Mouse (Mus musculus) midbrain, postnatal 0 days (tissue): ENCODE measurements around the gene Slc15a1. TPM values are rescaled to one million over a fixed set of nuclear protein-coding genes. Genes with fewer than 3 reads are reported as not detected.

Source experiments
- ATAC-seq: fragments of 200-750 bp; cut with Nextera tagmentation; 2 replicates; pipeline ENCODE4 v1.8.0; 2017; ENCODE audit warnings: moderate number of reproducible peaks, mild to moderate bottlenecking, moderate TSS enrichment, moderate library complexity; ENCODE audit not compliant: low FRiP score
- DNase-seq: peaks from one replicate; pipeline ENCODE4 v3.0.0-alpha.2; 2015; ENCODE audit warnings: low spot score
- H3K27ac ChIP-seq: fragments of 300-500 bp; sonication (generic); 2 replicates; pipeline ENCODE4 v1.5.1; 2014; ENCODE audit warnings: low read depth, mild to moderate bottlenecking, low read length, mixed read lengths
- H3K27me3 ChIP-seq: fragments of 300-500 bp; sonication (generic); 2 replicates; pipeline ENCODE4 v1.6.1; 2014; ENCODE audit warnings: low read length, control low read depth, mixed read lengths; ENCODE audit not compliant: insufficient read depth
- H3K36me3 ChIP-seq: fragments of 300-500 bp; sonication (generic); 2 replicates; pipeline ENCODE4 v1.6.1; 2014; ENCODE audit warnings: low read length, control low read depth, mixed read lengths; ENCODE audit not compliant: insufficient read depth
- H3K4me1 ChIP-seq: fragments of 300-500 bp; sonication (generic); 2 replicates; pipeline ENCODE4 v1.6.1; 2014; ENCODE audit warnings: mild to moderate bottlenecking, control low read depth, antibody characterized with exemption, low read length, mixed read lengths; ENCODE audit not compliant: insufficient read depth
- H3K4me2 ChIP-seq: fragments of 300-500 bp; sonication (generic); 2 replicates; pipeline ENCODE4 v1.6.1; 2014; ENCODE audit warnings: low read depth, mild to moderate bottlenecking, low read length, mixed read lengths; ENCODE audit not compliant: poor library complexity, severe bottlenecking
- H3K4me3 ChIP-seq: fragments of 300-500 bp; sonication (generic); 2 replicates; pipeline ENCODE4 v1.5.1; 2014; ENCODE audit warnings: low read depth, mild to moderate bottlenecking, low read length, moderate library complexity
- H3K9ac ChIP-seq: fragments of 300-500 bp; sonication (generic); replicated peaks from 2 replicates; pipeline ENCODE4 v1.6.1; 2014; ENCODE audit warnings: mild to moderate bottlenecking, low read length, moderate library complexity, mixed read lengths; ENCODE audit not compliant: poor library complexity, severe bottlenecking
- H3K9me3 ChIP-seq: fragments of 300-500 bp; sonication (generic); 2 replicates; pipeline ENCODE4 v1.6.1; 2016; ENCODE audit warnings: low read length, control low read depth
- CTCF ChIP-seq: IDR thresholded peaks from 2 replicates; pipeline ENCODE4 v1.5.1; 2016; ENCODE audit warnings: antibody characterized with exemption, mild to moderate bottlenecking
- WGBS: fragments of 180-500 bp; shearing (Covaris S2); extraction: QIAGEN DNeasy Blood & Tissue Kit; methylation state at CpG from one replicate; pipeline ENCODE4 v1.1.7; 2014; 5-methylcytosine and 5-hydroxymethylcytosine counted together
- polyA plus RNA-seq: library from polyadenylated mRNA; unstranded; fragments of >200 nt; fragmentation: Nextera tagmentation; extraction: Ambion mirVana; gene quantifications from 2 replicates; pipeline ENCODE4 v1.2.1, GENCODE M21; 2015
- total RNA-seq: library from RNA; depleted of rRNA; stranded (reverse); fragments of >200 nt; gene quantifications from 2 replicates; pipeline ENCODE4 v1.2.3, GENCODE M21; 2014

Slc15a1 gene
- total and polyA plus RNA-seq, 2 experiments from 2014 or later: 0.05 to 0.06 TPM

GRCm38 (mm10) chr14:121485722-121486121 lies 19.3 kb downstream of the Slc15a1 start:
- Histone ChIP-seq H3K27me3 (no peaks in the 10 kb centered on the region), H3K4me2 (no peak overlapping the region), H3K4me3 (no peak overlapping the region), H3K9ac (no peak overlapping the region), H3K27ac (no peak overlapping the region), H3K4me1 (no peaks in the 10 kb centered on the region), H3K9me3 (no peaks in the 10 kb centered on the region), H3K36me3 (no peaks in the 10 kb centered on the region)
- TF ChIP-seq CTCF: no peak
- no peak for ATAC-seq
- DNase-seq: no peak
- 88% methylated on average over 1 of the region's 1 CpGs for WGBS

GRCm38 (mm10) chr14:121484436-121484835 lies 20.6 kb downstream of the Slc15a1 start:
- TF ChIP-seq CTCF: no peak
- 83% methylated on average over 3 of the region's 3 CpGs for WGBS
- H3K4me2 ChIP-seq: no peak overlapping the region
- DNase-seq (no peak), ATAC-seq (no peak)
- H3K36me3 ChIP-seq: no peaks in the 10 kb centered on the region
- H3K9me3 ChIP-seq: no peaks in the 10 kb centered on the region
- H3K27me3 ChIP-seq: no peaks in the 10 kb centered on the region
- H3K9ac ChIP-seq: no peak overlapping the region
- H3K27ac ChIP-seq: no peak overlapping the region
- no peak overlapping the region for H3K4me3 ChIP-seq
- H3K4me1 ChIP-seq: no peaks in the 10 kb centered on the region

- Histone ChIP-seq H3K4me3 (no peak overlapping the region), H3K27me3 (no peaks in the 10 kb centered on the region), H3K4me1 (no peaks in the 10 kb centered on the region), H3K9ac (no peak overlapping the region), H3K4me2 (no peak overlapping the region), H3K27ac (no peak overlapping the region), H3K9me3 (no peaks in the 10 kb centered on the region), H3K36me3 (no peaks in the 10 kb centered on the region)
- no peak for ATAC-seq
- no peak for DNase-seq
- 70% methylated on average over 7 of the region's 7 CpGs for WGBS
- no peak for TF ChIP-seq CTCF
These were observed 22.9 kb downstream of the Slc15a1 start for GRCm38 (mm10) chr14:121482181-121482580.

GRCm38 (mm10) chr14:121481591-121481990 lies 23.5 kb downstream of the Slc15a1 start:
- DNase-seq (no peak), ATAC-seq (no peak)
- Histone ChIP-seq H3K27me3 (no peaks in the 10 kb centered on the region), H3K9ac (no peak overlapping the region), H3K4me1 (no peaks in the 10 kb centered on the region), H3K36me3 (no peaks in the 10 kb centered on the region), H3K4me2 (no peak overlapping the region), H3K27ac (no peak overlapping the region), H3K9me3 (no peaks in the 10 kb centered on the region), H3K4me3 (no peak overlapping the region)
- 93% methylated on average over 2 of the region's 2 CpGs for WGBS
- no peak for TF ChIP-seq CTCF

- 85% methylated on average over 3 of the region's 3 CpGs for WGBS
- no peak for DNase-seq
These were observed 26.0 kb downstream of the Slc15a1 start for GRCm38 (mm10) chr14:121479096-121479495.

GRCm38 (mm10) chr14:121477925-121478693 lies 26.9 kb downstream of the Slc15a1 start:
- Histone ChIP-seq H3K4me1 (no peaks in the 10 kb centered on the region), H3K36me3 (no peaks in the 10 kb centered on the region), H3K4me3 (no peak overlapping the region), H3K27me3 (no peaks in the 10 kb centered on the region), H3K4me2 (no peak overlapping the region), H3K9me3 (no peaks in the 10 kb centered on the region), H3K9ac (no peak overlapping the region), H3K27ac (no peak overlapping the region)
- no peak for ATAC-seq
- WGBS: 91% methylated on average over 14 of the region's 14 CpGs
- no peak for TF ChIP-seq CTCF
- DNase-seq: no peak

More at GRCm38 (mm10) chr14:121479096-121479495, 26.0 kb downstream of the Slc15a1 start:
- Histone ChIP-seq H3K27me3 (no peaks in the 10 kb centered on the region), H3K4me1 (no peaks in the 10 kb centered on the region), H3K36me3 (no peaks in the 10 kb centered on the region), H3K4me2 (no peak overlapping the region), H3K9me3 (no peaks in the 10 kb centered on the region), H3K27ac (no peak overlapping the region), H3K9ac (no peak overlapping the region), H3K4me3 (no peak overlapping the region)
- ATAC-seq: no peak
- no peak for TF ChIP-seq CTCF
